In the genomic region with DNA sequence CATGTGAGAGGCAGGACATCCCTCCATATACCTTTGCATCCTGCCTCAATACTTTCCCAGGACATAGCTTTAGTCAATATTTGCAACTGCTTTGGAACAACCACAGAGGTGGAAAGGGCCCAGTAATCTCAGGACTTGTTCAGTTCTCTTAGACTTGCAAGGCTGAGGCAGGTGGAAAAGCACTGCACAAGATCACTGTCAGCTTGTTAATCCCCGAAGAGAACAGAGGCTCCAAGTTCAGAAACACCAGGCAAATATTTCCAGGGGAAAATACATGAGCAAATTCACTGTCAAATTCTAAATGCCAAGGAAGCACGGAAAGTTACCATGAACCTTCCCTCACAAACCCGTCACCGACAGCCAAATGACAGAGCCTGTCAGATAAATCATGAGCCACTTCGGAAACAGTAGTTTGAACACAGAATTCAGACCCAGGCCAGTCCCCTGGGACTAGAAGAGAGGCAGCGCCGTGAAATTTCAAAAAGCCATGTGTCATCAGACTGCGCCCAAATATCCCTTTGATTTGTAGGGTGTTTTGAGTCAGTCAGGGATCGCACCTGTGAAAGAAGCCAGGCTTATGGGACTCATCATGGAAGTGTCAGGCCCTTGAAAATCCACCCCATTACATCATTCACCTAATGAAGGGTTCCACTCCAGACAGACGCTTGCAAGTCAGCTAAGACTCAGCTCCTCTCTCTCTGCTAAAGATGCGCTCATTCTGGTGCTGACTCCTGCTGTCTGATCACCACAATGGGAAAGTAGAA, we compare ENCODE assay signal across 21 mouse cellular contexts.
DNase-seq lines count a peak whose midpoint lies in the region; ATAC-seq lines count a peak whose summit lies in the region.
"Had no signal": no experiment of that assay in that cellular context is flagged by ENCODE, and none has a peak within 500 bp of the region (broad histone marks: within the 10 kb centered on the region; RNA-seq: fewer than 3 reads in every experiment).

No protein-coding gene starts in this region.

- no peak overlapping the region for H3K27ac ChIP-seq in heart, embryonic 11.5 days (ENCODE audit: low read depth, low read length)
- H3K27ac ChIP-seq in midbrain, embryonic 13.5 days: no peak overlapping the region
- H3K27ac ChIP-seq in midbrain, embryonic 10.5 days (replicated peaks): no peak overlapping the region
- 0 out of 2 replicates have a peak overlapping the region, but pooled peaks have one; percentile 10 for H3K27ac ChIP-seq in limb, embryonic 13.5 days
- H3K27ac ChIP-seq: heart, embryonic 10.5 days; hindbrain, embryonic 13.5 days had no signal

- H3K4me1 ChIP-seq in heart, embryonic 11.5 days (ENCODE audit: control insufficient read depth, insufficient read depth, low read length): 0 out of 2 replicates have a peak, but pooled peaks cover 6% of the 10 kb centered on the region
- no peaks in the 10 kb centered on the region for H3K4me1 ChIP-seq in midbrain, embryonic 13.5 days (replicated peaks)
- no peaks in the 10 kb centered on the region for H3K4me1 ChIP-seq in midbrain, embryonic 10.5 days
- peaks cover 12% of the 10 kb centered on the region for H3K4me1 ChIP-seq in limb, embryonic 13.5 days

- H3K4me2 ChIP-seq in heart, embryonic 11.5 days: peak overlapping the region; percentile 31
- H3K4me2 ChIP-seq in midbrain, embryonic 13.5 days (replicated peaks): no peak overlapping the region
- no peak overlapping the region for H3K4me2 ChIP-seq in limb, embryonic 13.5 days (replicated peaks)
- H3K4me2 ChIP-seq: hindbrain, embryonic 13.5 days; liver, embryonic 11.5 days had no signal

- intact Hi-C loops in heart, postnatal 10 days (cut with DNase I): loop anchor here (5.0 kb wide), 1 partner anchor 807 kb away; no protein-coding TSS in a partner anchor

- H3K36me3 ChIP-seq in heart, embryonic 11.5 days (ENCODE audit: control insufficient read depth, insufficient read depth, low read length): no peaks in the 10 kb centered on the region
- no peaks in the 10 kb centered on the region for H3K36me3 ChIP-seq in midbrain, embryonic 13.5 days
- no peaks in the 10 kb centered on the region for H3K36me3 ChIP-seq in midbrain, embryonic 10.5 days
- no peaks in the 10 kb centered on the region for H3K36me3 ChIP-seq in limb, embryonic 13.5 days
- H3K36me3 ChIP-seq: G1E; heart, embryonic 10.5 days; hindbrain, embryonic 13.5 days had no signal

- no peak for DNase-seq in heart, postnatal 10 days
- DNase-seq in midbrain, embryonic 10.5 days (ENCODE audit: low spot score): no peak
- no peak for DNase-seq in left cerebral cortex, adult 18-20 months (ENCODE audit: low spot score in 2 of 2)
- DNase-seq in kidney, postnatal 25 days: no peak
- DNase-seq: adrenal gland, adult 8-10 months; cerebellum, adult 9-10 months; gastrocnemius, postnatal 36 days; kidney, adult 11 months; kidney, postnatal 14 days; lung, adult 2 months; lung, postnatal 36 days; retina, postnatal 1 day; right cerebral cortex, postnatal 4 days; thymus, adult 2 months had no signal

- no peaks in the 10 kb centered on the region for H3K27me3 ChIP-seq in heart, embryonic 11.5 days (ENCODE audit: control insufficient read depth, insufficient read depth, low read length)
- H3K27me3 ChIP-seq in midbrain, embryonic 13.5 days: no peaks in the 10 kb centered on the region
- H3K27me3 ChIP-seq in midbrain, embryonic 10.5 days (ENCODE audit: low read depth, poor library complexity, severe bottlenecking): no peaks in the 10 kb centered on the region
- peaks cover 12% of the 10 kb centered on the region for H3K27me3 ChIP-seq in limb, embryonic 13.5 days
- H3K27me3 ChIP-seq: hindbrain, embryonic 13.5 days had no signal

- no peak for ATAC-seq in heart, embryonic 11.5 days (replicated peaks; ENCODE audit: insufficient number of reproducible peaks, low FRiP score, low TSS enrichment)
- ATAC-seq in midbrain, embryonic 13.5 days: peak; percentile 44; the same call in 1 of the 2 replicates
- ATAC-seq in limb, embryonic 13.5 days (ENCODE audit: low FRiP score, low read depth): no peak

- whole genome bisulfite sequencing in heart, embryonic 11.5 days (ENCODE audit: insufficient replicate concordance): 40% methylated on average over 11 of the region's 11 CpGs
- 77% methylated on average over 11 of the region's 11 CpGs for WGBS in midbrain, embryonic 13.5 days
- WGBS in midbrain, embryonic 10.5 days: 85% methylated on average over 11 of the region's 11 CpGs
- WGBS in limb, embryonic 13.5 days: 40% methylated on average over 11 of the region's 11 CpGs

- no peaks in the 10 kb centered on the region for H3K9me3 ChIP-seq in heart, embryonic 11.5 days (replicated peaks; ENCODE audit: control insufficient read depth, low read length)
- no peaks in the 10 kb centered on the region for H3K9me3 ChIP-seq in midbrain, embryonic 13.5 days
- H3K9me3 ChIP-seq in midbrain, embryonic 10.5 days (replicated peaks): no peaks in the 10 kb centered on the region
- no peaks in the 10 kb centered on the region for H3K9me3 ChIP-seq in limb, embryonic 13.5 days
- H3K9me3 ChIP-seq: G1E; heart, embryonic 10.5 days; hindbrain, embryonic 13.5 days had no signal

- no peak overlapping the region for H3K4me3 ChIP-seq in heart, embryonic 11.5 days (ENCODE audit: low read depth, low read length)
- H3K4me3 ChIP-seq in midbrain, embryonic 13.5 days (replicated peaks): no peak overlapping the region
- H3K4me3 ChIP-seq in midbrain, embryonic 10.5 days: no peak overlapping the region
- no peak overlapping the region for H3K4me3 ChIP-seq in limb, embryonic 13.5 days
- H3K4me3 ChIP-seq: heart, embryonic 10.5 days; hindbrain, embryonic 13.5 days had no signal

- H3K9ac ChIP-seq in heart, embryonic 11.5 days (ENCODE audit: low read depth, low read length): no peak overlapping the region
- H3K9ac ChIP-seq in midbrain, embryonic 13.5 days (replicated peaks): no peak overlapping the region
- H3K9ac ChIP-seq in limb, embryonic 13.5 days: no peak overlapping the region
- H3K9ac ChIP-seq: hindbrain, embryonic 13.5 days had no signal
